Mouse (Mus musculus) ovary, postnatal 36 days (tissue): Measurements from ENCODE around the gene Lsamp.

Experiments used
- DNase-seq: peaks from one replicate; pipeline ENCODE4 v3.0.0; 2022; ENCODE audit warnings: low spot score, mixed read lengths

Lsamp gene

DNA sequence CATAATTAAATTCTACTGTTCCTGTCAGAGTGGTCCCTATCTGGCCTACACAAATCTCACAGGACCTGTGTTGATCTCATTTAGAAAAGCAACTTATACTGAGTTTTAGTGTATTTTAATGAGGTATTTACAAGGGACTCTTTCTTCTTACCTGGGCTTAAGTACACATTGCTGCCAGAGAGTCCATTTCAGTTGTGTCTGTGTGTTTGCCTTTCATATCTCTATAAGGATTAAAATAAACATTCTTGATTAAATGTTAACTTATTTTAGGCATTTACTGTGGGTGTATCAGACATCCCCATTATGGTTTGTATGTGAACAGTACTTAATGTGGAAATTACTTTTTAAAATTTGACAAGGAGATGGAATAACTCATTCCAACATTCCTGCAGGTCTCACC, 963.9 kb downstream of the Lsamp start:
- DNase-seq, result no peak

DNA sequence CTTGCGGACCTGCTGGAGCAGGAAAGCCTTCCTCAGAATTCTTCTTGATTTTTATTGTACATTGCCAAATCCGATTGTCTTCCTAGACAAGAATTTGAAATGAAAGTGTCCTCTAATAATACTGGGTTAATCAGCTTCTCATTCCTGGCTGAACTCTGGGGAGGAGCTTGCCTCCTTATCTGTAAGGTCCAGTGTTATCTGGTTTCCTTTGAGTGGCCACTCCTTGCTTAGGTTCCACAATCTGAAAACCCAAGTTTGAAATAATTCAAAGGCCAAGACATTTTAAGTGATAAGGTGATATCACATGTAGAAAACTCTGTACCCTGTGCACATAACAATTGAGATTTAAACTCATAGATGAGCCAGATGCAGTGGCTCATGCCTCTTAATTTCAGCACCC, 975.0 kb downstream of the Lsamp start:
- no peak for DNase-seq

DNA sequence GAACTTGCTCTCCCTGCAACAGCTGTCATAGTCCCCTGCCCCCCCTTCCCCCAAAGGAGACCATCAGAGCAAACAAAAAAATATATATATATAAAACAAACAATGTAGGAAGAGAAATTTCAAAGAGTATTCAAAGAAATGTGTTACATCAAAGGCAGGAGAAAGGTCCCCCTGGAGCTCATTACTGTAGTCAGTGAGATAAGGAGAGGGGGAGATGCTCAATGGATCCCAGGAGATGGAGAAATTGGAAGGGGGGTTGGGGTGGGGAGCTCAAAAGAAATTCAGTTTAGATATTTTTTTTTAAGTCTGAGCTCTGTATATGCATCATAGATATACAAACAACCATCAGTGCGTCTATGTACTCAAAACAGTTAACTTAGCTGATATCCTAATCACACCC, 976.4 kb downstream of the Lsamp start:
- no peak for DNase-seq

DNA sequence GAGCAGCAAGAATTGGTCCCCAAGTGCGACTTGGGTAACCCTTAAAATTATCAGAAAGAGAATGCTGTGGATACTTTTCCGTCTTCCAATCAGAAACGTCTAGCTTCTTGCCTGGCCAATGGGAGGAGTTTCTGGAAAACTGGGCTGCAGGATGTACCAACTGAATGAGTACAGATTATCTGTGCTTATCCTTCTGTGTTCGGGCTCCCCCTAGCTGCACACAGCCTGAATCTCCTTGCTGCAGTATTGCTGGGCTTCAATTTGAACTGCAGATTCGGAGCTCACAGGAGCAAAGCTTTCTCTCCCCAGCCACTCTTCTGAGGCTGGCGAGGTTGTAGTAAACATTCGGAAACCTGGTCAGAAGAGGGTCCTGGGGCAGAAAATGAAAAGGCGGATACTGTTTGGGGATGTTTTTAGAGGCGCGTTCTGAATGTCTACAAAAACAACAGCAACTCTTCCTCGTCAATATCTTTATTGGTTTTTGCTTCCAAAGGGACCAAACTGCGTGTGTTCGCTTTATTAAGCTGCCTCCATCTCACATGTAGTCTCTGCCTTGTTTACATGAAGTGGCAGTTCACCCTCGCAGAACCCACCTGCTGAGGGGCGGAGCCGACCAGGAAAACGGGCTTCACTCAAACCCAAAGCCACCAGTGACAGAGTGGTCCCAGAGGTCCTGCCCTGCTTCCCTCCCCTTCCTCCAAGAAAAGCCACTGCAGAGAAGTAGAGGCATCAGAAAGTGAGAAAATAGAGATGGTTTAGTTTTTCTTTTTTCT, 984.1 kb downstream of the Lsamp start:
- DNase-seq, result peak; percentile 53

DNA sequence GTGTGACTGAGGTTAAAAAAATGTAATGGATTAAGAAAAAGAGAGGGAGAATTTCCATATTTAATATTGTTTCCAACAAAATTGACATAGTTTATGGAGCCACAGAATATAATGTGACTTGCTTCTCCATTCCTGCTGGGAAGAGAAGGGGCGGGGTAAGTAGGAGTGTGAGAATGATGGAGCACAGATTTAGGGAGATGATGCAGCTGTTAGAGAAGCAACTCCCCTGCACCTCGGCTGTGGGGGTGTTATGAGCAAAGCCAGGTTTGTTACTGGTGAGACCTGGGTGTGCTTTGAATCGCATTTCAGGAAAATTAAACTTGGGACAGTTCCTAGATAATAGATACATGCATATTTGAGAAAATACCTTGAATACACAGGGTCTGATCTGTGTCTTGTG, 987.2 kb downstream of the Lsamp start:
- no peak for DNase-seq

DNA sequence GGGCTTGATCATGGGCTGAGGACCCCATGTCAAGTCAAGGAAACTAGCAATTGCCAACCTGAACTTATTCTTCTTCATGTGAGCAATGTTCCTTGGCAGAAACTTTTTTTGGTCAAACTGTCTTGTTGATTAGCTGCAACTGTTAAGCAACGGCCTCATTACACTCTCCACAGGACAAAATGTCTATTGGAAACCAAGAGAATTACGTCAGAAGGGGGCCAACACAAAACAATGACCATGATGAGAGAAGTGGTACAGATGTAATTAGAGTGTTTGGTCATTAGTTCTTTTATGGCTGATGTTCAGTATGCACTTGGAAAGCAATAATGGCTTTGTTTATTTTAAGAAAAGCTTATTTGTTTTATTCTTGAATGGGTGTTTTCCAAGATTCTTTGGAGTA, 989.9 kb downstream of the Lsamp start:
- DNase-seq, result no peak

DNA sequence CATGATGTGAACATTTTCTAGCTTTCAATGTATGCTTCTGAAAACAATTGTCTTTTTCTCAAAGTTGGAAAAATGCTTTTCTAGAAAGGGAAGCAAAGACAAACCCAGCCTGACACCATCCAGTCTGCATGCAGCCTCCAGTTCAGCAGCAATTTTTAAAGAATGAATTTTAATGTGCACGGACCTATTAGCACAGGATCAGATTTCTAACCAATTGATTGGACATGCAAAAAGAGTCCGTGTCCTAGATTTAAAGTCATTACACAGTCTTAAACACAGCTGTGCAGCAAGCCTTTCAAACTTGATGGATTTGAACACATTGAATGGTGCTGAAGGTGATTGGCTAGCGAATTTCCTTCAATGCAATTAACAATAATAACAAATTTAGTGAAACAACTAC, 998.9 kb downstream of the Lsamp start:
- no peak for DNase-seq

DNA sequence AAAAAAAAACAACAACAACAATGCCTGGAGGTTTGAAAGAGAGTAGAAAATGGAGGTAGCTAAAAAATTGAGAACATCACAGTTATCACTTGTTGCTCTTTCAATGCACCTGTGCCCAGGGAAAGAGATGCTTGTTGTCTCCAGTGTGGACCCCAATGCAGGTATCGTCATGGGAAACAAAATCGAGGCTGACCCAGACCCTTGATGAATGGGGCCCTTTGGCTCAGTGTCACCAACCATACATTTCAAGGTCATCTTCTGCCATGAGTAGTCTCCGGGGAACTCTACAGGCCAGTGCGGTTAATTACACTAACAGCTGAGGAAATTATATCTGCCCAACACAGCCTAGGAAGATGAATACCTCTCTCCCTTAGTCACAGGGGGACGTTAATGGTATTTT, 1023.4 kb downstream of the Lsamp start:
- no peak for DNase-seq

DNA sequence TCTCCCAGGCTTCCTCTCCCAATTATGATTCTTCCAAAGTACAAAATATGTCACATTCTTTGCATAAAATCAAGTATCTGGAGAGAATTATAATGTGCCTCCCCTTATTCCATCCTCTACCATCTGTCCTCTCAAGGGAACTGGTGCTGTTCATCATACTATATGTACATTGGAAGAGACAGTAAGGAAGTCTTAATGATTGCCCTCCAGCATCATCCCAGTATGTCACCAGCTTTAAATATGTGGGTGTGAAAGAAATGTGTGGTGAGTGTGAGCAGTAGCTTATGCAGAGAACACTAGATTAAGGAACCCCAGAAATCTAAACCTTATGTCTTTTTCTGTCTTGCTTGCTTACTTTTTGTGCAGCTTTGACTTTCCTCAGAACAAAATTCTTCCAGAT, 1050.6 kb downstream of the Lsamp start:
- DNase-seq, result no peak

DNA sequence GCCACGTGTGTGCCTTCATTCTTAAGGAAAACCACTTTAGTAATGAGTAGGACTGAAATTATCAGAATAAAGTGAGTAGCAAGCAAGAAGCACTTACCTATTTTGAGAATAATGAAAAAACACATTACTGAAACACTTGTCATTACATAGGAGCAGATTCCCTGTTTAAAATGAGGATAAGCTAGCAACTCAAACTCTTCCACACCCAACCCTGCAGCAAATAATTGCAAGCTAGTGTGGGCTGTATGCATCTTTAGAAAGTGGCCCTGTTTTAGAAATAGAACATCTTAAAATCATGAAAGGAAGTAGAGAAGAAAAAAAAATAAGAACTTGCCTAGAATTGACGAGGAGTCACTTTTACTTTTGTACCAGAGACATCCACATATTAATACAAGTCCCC, 1057.5 kb downstream of the Lsamp start:
- DNase-seq, result no peak

DNA sequence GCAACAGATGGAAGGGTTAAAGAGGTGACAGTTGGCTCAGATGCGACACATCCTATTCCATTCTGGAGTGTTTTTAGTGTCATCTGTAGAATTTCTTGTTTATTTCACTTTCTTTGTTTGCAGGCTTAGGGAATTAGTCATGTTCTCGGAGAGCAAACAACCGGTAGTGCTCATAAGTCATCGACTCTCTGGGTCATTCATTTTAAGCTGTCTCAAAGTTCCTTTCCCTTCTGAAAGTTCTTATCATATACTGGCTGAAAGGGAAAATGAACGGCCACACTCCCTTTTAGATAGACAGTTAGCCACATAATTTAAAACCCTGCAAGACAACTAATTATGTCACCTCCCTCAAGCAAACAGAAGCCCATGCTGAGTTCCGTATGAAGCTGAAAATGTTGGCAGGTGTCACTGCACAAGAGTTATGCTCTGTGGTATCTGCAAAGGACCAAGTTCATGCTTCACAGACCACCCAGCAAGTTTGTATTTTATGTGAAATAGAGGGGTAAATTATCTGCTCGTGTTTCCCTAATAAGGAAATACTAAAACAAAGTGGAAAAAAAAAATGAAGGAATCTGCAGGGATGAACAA, 1079.2 kb downstream of the Lsamp start:
- no peak for DNase-seq

DNA sequence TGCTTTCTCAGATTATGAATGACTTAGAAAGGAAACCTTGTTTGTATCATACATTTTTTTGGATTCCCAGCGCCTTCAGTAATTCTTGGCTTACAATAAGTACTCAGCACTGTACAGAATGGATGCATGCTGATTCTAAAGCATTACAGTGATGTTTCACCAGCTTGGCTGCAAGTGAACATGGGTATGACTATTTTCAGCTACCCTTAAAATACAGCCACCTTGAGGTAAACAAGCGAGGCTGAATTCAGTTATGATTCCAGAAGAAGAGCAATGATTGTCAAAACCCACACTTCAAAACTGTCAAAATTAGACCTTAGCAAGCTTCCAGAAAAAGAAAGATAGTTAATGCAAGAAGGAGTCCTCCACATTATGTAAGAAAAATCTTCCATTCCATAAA, 1089.3 kb downstream of the Lsamp start:
- DNase-seq, result no peak

DNA sequence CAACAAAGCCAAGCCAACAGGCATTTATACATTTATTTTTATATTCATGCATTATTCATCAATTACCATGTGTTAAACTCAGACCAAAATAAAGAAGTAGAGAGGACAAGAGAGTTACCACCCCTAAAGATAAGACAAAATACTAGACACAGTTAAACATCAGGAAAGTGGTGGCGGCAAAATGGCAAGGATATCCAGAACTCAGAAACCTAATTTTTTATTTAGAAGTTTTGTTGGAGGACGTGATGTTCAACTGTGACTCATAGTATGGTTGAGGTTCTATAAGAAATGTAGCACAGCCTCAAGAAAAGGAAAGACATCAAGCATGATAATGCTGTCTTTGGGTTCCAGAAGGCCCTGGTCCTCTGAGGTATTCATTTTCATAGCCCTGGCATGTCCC, 1104.5 kb downstream of the Lsamp start:
- DNase-seq, result no peak

DNA sequence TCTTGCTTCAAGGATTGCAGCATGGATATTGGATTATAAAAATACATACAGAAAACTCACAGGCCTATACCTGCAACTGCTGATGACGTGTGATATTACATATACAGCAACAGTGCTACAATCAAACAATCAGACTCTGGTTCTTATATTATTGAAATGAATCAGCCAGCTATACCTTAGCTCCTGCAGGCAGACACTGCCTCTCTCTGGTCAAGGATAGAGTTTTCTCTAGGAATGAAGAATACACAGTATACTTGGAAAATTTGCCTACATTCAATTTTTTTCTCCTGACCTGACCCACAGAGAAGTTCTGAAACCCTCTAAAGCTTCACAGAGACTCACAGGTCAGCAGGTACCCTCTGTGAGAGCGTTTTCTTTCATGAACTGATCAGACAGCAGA, 1105.9 kb downstream of the Lsamp start:
- DNase-seq, result no peak

DNA sequence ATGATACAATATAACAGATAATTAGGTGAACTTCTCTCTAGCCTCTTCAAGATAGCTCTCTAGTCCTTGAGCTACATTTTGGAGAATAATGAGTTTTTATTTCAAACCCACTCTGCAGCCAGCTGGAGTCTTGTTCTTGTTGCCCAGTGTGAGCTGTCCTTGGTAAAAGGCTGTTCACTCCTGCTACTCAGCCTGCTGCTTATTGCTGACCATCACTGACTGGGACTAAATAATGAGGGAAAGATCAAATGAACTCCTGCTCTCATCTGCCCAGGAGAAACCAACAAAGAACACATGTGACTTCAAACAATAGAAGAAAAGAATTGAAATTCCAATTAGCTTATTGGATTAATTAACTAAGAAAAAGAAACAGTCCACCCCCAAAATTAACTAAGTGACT, 1107.1 kb downstream of the Lsamp start:
- DNase-seq, result no peak

DNA sequence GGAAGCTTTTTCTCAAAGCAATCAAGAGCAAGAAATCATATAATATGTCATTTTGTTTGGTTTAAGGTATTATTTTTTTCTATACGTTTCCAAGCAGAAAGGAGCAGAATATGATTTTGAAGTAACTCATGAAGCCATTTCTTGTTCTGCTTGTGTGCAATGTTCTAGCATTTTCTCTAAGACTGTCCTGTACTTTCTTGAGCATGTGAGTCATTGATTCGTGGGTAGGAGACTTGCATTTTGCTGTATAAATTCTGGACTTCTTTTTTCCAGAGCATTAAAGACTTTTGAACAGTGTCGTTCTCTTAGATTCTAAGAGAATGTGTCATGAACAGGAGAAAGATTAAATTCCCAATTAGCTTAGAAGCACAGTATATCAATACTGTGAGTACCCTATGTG, 1118.6 kb downstream of the Lsamp start:
- no peak for DNase-seq

DNA sequence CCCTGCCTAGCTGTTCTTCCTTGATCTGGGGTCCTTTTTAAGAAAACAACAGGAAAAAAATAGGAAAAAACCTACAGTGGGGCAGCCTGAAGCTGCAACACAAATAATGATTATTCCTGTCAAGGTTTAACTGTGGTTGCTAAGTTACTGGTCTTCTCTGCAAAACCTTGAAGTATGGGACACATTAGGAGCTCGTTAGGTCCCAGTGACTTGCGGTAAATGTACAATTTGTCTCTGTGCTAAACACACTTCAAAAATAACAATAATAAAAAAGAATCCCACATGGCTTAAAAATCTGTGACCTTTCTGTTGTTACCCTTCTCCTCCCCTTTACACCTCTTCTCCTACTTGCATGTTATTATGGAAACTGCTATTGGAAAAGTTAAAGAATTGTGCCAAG, 1140.2 kb downstream of the Lsamp start:
- no peak for DNase-seq

DNA sequence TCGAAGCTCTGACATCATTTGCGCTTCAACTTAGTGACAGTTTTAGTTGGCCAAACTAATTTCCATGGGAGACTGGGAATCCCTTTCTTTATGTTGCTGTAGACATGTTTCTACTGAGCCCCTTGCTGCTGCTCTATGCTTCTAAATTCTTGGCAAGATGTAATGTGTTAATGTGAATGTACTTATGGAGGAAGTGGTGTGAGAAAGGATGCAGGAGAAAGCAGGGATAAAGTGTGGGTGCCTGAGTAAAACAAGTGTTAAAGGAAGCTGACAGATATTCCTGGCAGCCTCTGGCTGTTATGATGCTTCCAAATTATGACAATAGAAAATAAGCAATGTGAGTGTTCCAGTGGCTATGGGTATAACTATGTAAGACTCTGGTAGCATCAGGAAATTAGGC, 1140.9 kb downstream of the Lsamp start:
- no peak for DNase-seq

DNA sequence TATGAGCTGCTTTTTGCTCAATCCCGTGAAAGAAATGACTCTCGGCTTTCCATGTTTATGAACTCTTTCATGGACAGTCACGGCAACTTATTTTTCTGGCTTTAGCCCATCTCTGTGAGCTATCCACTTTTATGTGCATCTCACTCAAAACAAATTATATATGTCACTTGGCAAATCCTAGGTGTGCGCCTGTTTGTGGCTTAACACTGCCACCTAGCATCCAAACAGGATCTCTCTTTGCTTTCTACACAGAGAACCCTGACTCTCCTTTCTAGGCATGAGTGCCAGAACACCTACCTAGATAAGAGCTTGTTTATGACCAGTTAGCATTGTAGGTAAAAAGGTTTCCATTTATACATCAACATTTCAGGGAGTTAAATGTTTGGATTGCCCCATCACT, 1146.9 kb downstream of the Lsamp start:
- DNase-seq, result no peak

DNA sequence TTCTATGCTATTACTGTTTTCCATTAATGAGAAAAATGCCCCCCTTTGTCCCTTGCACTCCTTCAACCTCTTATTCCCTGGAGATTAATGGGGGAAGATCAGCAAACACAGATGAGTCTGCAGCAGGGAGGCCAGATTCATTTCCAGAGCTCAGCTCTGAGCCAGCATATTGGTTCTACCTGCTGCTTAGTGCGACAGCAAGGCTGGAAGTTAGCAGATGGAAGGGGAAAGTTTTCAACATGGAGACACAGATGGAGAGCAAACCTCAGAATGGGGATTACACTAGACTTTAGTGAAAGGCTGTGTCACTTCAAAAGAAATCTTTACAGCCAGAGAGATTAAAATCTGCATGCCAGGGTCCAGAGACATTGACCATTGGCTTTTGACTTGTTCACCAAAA, 1188.7 kb downstream of the Lsamp start:
- DNase-seq, result no peak

DNA sequence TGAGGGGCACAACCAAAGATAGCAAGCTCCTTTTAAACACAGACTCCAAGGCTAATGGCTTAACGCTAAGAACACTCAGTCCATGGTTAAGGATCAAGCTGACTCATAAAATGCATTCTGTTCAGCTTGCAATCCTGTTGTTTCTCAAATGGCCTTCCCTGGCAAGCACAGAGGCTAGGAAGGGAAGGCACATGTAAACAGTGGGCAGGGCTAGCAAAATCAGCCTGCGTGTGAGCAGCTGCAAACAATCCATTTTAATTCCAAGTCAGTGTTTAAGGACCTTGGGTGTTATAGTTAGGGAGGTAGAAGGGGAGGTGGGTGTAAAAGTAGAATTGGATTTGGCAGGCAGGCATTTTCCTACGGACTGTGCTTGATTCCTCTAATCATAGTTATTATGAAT, 1195.4 kb downstream of the Lsamp start:
- no peak for DNase-seq

DNA sequence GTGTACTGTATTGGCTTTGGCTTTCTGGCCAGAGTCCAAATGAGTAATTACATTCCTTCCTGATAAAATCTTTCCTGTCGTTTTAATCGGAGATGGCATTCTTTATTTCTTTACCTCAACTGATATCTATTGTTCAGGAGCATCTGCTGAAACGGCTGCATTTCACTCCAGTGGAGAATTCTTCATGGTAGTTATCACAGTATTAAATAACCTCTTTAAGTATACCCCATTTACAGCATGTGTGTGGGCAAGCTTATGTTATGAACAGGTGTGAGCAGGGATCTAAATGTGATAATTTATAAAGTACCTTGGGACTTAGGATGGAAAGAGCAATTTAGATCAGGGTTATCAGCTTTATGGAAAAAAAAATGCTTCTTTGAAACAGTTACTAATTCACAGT, 1196.7 kb downstream of the Lsamp start:
- no peak for DNase-seq

DNA sequence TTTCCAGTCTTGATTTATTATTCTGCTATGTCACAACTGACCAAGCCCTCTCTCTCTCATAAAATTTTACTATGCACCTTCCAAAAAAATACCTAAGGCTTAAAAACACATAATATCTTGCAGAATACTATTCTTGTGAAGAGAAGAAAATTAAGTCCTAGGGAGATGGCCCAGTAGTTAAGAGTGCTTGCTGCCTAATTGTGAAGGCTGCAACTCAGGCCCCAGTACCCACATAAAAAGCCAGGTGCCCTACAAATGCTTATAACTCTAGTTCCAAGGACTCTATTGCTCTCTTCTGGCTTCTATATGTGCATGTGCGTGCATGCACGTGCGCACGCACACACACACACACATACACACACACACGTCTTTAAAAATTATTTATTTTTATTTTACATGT, 1225.9 kb downstream of the Lsamp start:
- no peak for DNase-seq

DNA sequence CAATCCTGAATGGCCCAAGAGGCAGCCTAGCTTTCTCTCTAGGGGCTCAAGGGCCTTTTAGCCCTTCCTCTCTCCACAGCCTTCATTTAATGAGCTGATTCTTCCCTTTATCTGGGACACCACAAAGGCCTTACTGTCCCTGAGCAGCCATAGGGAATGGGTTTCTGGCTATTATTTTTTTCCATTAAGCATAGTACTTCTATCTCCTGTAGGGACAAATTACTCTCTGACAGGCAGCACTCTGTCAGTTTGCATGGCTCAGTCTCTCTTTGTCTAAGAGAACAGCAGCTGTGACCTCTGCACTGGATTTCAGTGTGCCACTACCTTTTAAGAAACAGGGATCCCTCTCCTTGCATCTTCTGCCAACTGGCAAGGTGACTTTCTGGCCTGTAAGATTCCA, 1251.7 kb downstream of the Lsamp start:
- no peak for DNase-seq
